Mouse (Mus musculus) stomach, postnatal 0 days (tissue): Measurements from ENCODE around the gene C6.

Experiments
- CTCF ChIP-seq: IDR thresholded peaks from 2 replicates; pipeline ENCODE4 v1.5.1; 2016; ENCODE audit warnings: antibody characterized with exemption, low read depth, mild to moderate bottlenecking, moderate library complexity
- EP300 ChIP-seq: optimal IDR thresholded peaks from 2 replicates; pipeline ENCODE3; 2016; ENCODE audit warnings: antibody characterized with exemption

- TF ChIP-seq CTCF (no peak), EP300 (no peak)
These were observed 8.1 kb downstream of the C6 start for GRCm38 (mm10) chr15:4734996-4735609.
